ENCODE assay signal across 8 mouse cellular contexts in the genomic region with DNA sequence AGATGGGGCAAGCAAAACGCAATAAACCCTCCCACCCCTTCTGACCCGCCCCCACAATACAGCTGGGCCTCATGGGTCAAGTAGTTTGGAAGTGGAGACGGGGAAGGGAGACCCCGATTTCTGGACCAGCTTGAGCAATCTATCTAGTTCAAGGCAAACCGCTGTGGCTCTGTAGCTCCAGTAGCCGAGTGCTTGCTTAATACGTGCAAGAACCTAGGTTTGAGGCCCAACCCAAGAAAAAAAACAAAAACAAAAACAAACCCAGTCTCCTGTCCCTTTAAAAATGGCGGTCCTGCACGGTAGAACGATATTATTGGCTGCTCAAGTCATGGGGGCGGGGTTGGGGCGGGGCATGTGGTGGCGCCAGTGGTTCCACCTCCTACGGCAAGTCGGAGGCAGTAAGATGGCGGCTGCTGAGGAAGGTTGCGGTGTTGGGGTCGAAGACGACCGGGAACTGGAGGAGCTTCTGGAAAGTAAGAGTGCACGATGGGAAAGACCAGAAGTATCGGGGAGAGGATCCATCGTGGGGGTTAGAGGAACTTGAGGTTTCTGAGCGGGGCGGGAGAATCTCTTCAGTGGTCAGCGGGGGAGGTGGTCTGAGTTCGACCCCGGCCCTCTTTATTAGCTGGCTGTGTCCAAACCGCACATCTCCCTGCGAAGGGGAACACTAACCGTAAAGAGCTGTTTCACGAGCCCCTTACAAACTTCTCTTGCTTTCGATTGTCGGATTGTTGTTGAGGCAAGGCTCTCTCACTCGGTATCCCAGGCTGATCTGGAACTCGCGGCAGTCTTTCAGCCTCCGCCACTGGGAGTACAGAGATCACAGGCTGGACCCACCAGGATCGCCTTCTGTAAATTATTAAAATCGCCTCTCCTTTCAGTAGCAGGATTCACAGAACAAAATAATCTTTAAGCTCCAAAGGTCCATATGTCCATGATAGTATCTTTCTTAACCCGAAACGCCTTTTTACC. TPM values are rescaled to one million over a fixed set of nuclear protein-coding genes. Genes with fewer than 3 reads are reported as not detected.
DNase-seq lines count a peak whose midpoint lies in the region; ATAC-seq and TF ChIP-seq lines count a peak whose summit lies in the region.

Gene Pex19 (plus strand): TSS at position 380 of the 972 bp plus-strand sequence.

- H3K4me1 ChIP-seq in ES-E14 (ENCODE audit: control insufficient read depth in 2 of 2, insufficient read depth in 2 of 2, low read length in 2 of 2, poor library complexity in 1 of 2) = peaks cover 3 to 4% of the 10 kb centered on the region in 2 experiments; a peak in 2 of 4 replicates
- H3K4me1 ChIP-seq in forebrain, embryonic 13.5 days = peaks cover 16% of the 10 kb centered on the region
- peaks cover 7% of the 10 kb centered on the region for H3K4me1 ChIP-seq in heart, postnatal 0 days (ENCODE audit: control insufficient read depth, insufficient read depth)
- H3K4me1 ChIP-seq in liver, embryonic 15.5 days (replicated peaks) = peaks cover 17% of the 10 kb centered on the region
- peaks cover 15% of the 10 kb centered on the region for H3K4me1 ChIP-seq in neural tube, embryonic 12.5 days
- H3K4me1 ChIP-seq in stomach, postnatal 0 days (replicated peaks; ENCODE audit: control insufficient read depth, insufficient read depth) = peaks cover 6% of the 10 kb centered on the region; the same call in 1 of the 2 replicates

- peak within 1 kb of the TSS; percentile 73 for H3K27ac ChIP-seq in ES-E14 (ENCODE audit: insufficient read depth, low read depth, low read length, poor library complexity, severe bottlenecking)
- H3K27ac ChIP-seq in forebrain, embryonic 13.5 days = 0 out of 2 replicates have a peak within 1 kb of the TSS, but pooled peaks have one; percentile 35
- H3K27ac ChIP-seq in heart, postnatal 0 days (ENCODE audit: low read depth) = peak within 1 kb of the TSS; percentile 66
- H3K27ac ChIP-seq in liver, embryonic 15.5 days (replicated peaks) = peak within 1 kb of the TSS; percentile 64; the same call in 1 of the 2 replicates
- no peak within 1 kb of the TSS for H3K27ac ChIP-seq in neural tube, embryonic 12.5 days
- H3K27ac ChIP-seq in stomach, postnatal 0 days (replicated peaks) = peak within 1 kb of the TSS; percentile 81

- TF ChIP-seq CTCF in heart, postnatal 0 days (IDR thresholded peaks at IDR 0.05; ENCODE audit: low read depth) = no peak
- TF ChIP-seq CTCF in stomach, postnatal 0 days (IDR thresholded peaks at IDR 0.05; ENCODE audit: low read depth) = no peak

- WGBS in forebrain, embryonic 13.5 days = under 1% methylated on average over 42 of the region's 42 CpGs
- under 1% methylated on average over 42 of the region's 42 CpGs for WGBS in heart, postnatal 0 days
- WGBS in liver, embryonic 15.5 days (ENCODE audit: insufficient replicate concordance) = under 1% methylated on average over 42 of the region's 42 CpGs
- WGBS in neural tube, embryonic 12.5 days = 1% methylated on average over 42 of the region's 42 CpGs
- 1% methylated on average over 42 of the region's 42 CpGs for WGBS in stomach, postnatal 0 days

- TF ChIP-seq EP300 in heart, postnatal 0 days (IDR thresholded peaks at IDR 0.05; ENCODE audit: low read depth) = no peak
- TF ChIP-seq EP300 in stomach, postnatal 0 days (optimal IDR thresholded peaks at IDR 0.05) = no peak

- no peaks in the 10 kb centered on the region for H3K27me3 ChIP-seq in forebrain, embryonic 13.5 days
- H3K27me3 ChIP-seq in heart, postnatal 0 days (ENCODE audit: control insufficient read depth, insufficient read depth, low read length) = no peaks in the 10 kb centered on the region
- no peaks in the 10 kb centered on the region for H3K27me3 ChIP-seq in liver, embryonic 15.5 days
- H3K27me3 ChIP-seq in neural tube, embryonic 12.5 days (replicated peaks) = no peaks in the 10 kb centered on the region
- no peaks in the 10 kb centered on the region for H3K27me3 ChIP-seq in stomach, postnatal 0 days (ENCODE audit: control insufficient read depth, insufficient read depth, low read length)

- peak within 1 kb of the TSS; percentile 79 for H3K4me2 ChIP-seq in forebrain, embryonic 13.5 days
- H3K4me2 ChIP-seq in heart, postnatal 0 days (ENCODE audit: low read depth, low read length) = peak within 1 kb of the TSS; percentile 90
- peak within 1 kb of the TSS; percentile 79 for H3K4me2 ChIP-seq in liver, embryonic 15.5 days
- H3K4me2 ChIP-seq in neural tube, embryonic 12.5 days (replicated peaks) = peak within 1 kb of the TSS; percentile 80
- peak within 1 kb of the TSS; percentile 78 for H3K4me2 ChIP-seq in stomach, postnatal 0 days (replicated peaks; ENCODE audit: low read depth)

- peaks cover 22% of the 10 kb centered on the region for H3K36me3 ChIP-seq in ES-E14 (ENCODE audit: control insufficient read depth, insufficient read depth, low read length, poor library complexity, severe bottlenecking)
- H3K36me3 ChIP-seq in forebrain, embryonic 13.5 days (ENCODE audit: poor library complexity, severe bottlenecking) = peaks cover 54% of the 10 kb centered on the region
- peaks cover 54% of the 10 kb centered on the region for H3K36me3 ChIP-seq in heart, postnatal 0 days (replicated peaks; ENCODE audit: control insufficient read depth, insufficient read depth, low read length)
- peaks cover 48% of the 10 kb centered on the region for H3K36me3 ChIP-seq in liver, embryonic 15.5 days (replicated peaks)
- H3K36me3 ChIP-seq in neural tube, embryonic 12.5 days = peaks cover 48% of the 10 kb centered on the region
- H3K36me3 ChIP-seq in stomach, postnatal 0 days (ENCODE audit: control insufficient read depth, insufficient read depth, low read length) = peaks cover 11% of the 10 kb centered on the region

- no peaks in the 10 kb centered on the region for H3K9me3 ChIP-seq in ES-E14 (ENCODE audit: control insufficient read depth, insufficient read depth, low read depth, low read length)
- no peaks in the 10 kb centered on the region for H3K9me3 ChIP-seq in forebrain, embryonic 13.5 days (replicated peaks)
- H3K9me3 ChIP-seq in heart, postnatal 0 days (replicated peaks; ENCODE audit: control insufficient read depth, low read length) = no peaks in the 10 kb centered on the region
- H3K9me3 ChIP-seq in liver, embryonic 15.5 days (replicated peaks) = no peaks in the 10 kb centered on the region
- no peaks in the 10 kb centered on the region for H3K9me3 ChIP-seq in neural tube, embryonic 12.5 days
- no peaks in the 10 kb centered on the region for H3K9me3 ChIP-seq in stomach, postnatal 0 days (ENCODE audit: control insufficient read depth, low read length)

- H3K9ac ChIP-seq in ES-E14 (ENCODE audit: insufficient read depth, low read depth, low read length, poor library complexity, severe bottlenecking) = peak within 1 kb of the TSS; percentile 100
- peak within 1 kb of the TSS; percentile 87 for H3K9ac ChIP-seq in forebrain, embryonic 13.5 days
- peak within 1 kb of the TSS; percentile 89 for H3K9ac ChIP-seq in heart, postnatal 0 days (replicated peaks; ENCODE audit: low read depth, low read length)
- H3K9ac ChIP-seq in liver, embryonic 15.5 days = peak within 1 kb of the TSS; percentile 77
- peak within 1 kb of the TSS; percentile 70 for H3K9ac ChIP-seq in neural tube, embryonic 12.5 days
- peak within 1 kb of the TSS; percentile 93 for H3K9ac ChIP-seq in stomach, postnatal 0 days (ENCODE audit: low read length)

- ATAC-seq in cerebellum, adult (ENCODE audit: insufficient number of reproducible peaks, low FRiP score, low TSS enrichment) = peak; percentile 85
- peak; percentile 98 for ATAC-seq in forebrain, embryonic 13.5 days
- peak; percentile 96 for ATAC-seq in heart, postnatal 0 days (ENCODE audit: insufficient read depth, low read depth)
- peak; percentile 96 for ATAC-seq in liver, embryonic 15.5 days (ENCODE audit: insufficient read depth)
- peak; percentile 96 for ATAC-seq in neural tube, embryonic 12.5 days (ENCODE audit: low FRiP score, low read depth)
- peak; percentile 93 for ATAC-seq in stomach, postnatal 0 days (ENCODE audit: low FRiP score, low TSS enrichment)

- peak; percentile 93 for DNase-seq in ES-E14 (ENCODE audit: low read depth, low spot score)
- peak; percentile 92 for DNase-seq in heart, postnatal 0 days (ENCODE audit: low spot score)
- peak; percentile 86 to 90 for DNase-seq in kidney, postnatal 4 days
- DNase-seq in stomach, postnatal 0 days (ENCODE audit: low spot score) = peak; percentile 95

- in situ Hi-C loops in ES-E14 (cut with MboI; ENCODE audit: low sequenced_read_pairs in 2 of 2, unreplicated experiment in 2 of 2) = no loop called here

- peak within 1 kb of the TSS; percentile 94 to 100 for H3K4me3 ChIP-seq in ES-E14 (ENCODE audit: insufficient read depth in 1 of 2, low read depth in 1 of 2, low read length in 2 of 2, poor library complexity in 1 of 2, severe bottlenecking in 1 of 2)
- peak within 1 kb of the TSS; percentile 87 for H3K4me3 ChIP-seq in forebrain, embryonic 13.5 days
- H3K4me3 ChIP-seq in heart, postnatal 0 days (ENCODE audit: low read depth, low read length) = peak within 1 kb of the TSS; percentile 92
- peak within 1 kb of the TSS; percentile 79 for H3K4me3 ChIP-seq in liver, embryonic 15.5 days (replicated peaks)
- H3K4me3 ChIP-seq in neural tube, embryonic 12.5 days = peak within 1 kb of the TSS; percentile 66
- H3K4me3 ChIP-seq in stomach, postnatal 0 days (ENCODE audit: low read depth, low read length) = peak within 1 kb of the TSS; percentile 86

TF ChIP-seq in ES-E14, 5 proteins besides CTCF, POLR2A, EP300 and RAD21:
- TF ChIP-seq CHD2 (IDR thresholded peaks at IDR 0.05; ENCODE audit: low read depth, low read length) (peak; percentile 59; the same call in 1 of the 2 replicates), MAFK (IDR thresholded peaks at IDR 0.05; ENCODE audit: insufficient read depth, low read depth, low read length) (no peak), HCFC1 (IDR thresholded peaks at IDR 0.05; ENCODE audit: borderline replicate concordance, insufficient read depth, low read length) (no peak; the same call in 1 of the 2 replicates), ZNF384 (IDR thresholded peaks at IDR 0.05; ENCODE audit: low read depth, low read length) (0 out of 2 replicates have a peak, but pooled peaks have one; percentile 42), ZC3H11A (IDR thresholded peaks at IDR 0.05; ENCODE audit: borderline replicate concordance, low read depth, low read length) (no peak)

RNA-seq across cellular contexts. Expression of gene Pex19, which starts in this region (rescaled TPM):
- total RNA-seq in ES-E14 (2012; rRNA removed) = 81.7 and 97.8 TPM in 2 replicates
- polyA plus RNA-seq in forebrain, embryonic 13.5 days (2015; fragmentation: Nextera tagmentation; extraction: Ambion mirVana) = 155 and 163 TPM in 2 replicates
- total RNA-seq in heart, postnatal 0 days (2014; rRNA removed; ENCODE audit: low replicate concordance) = 157 and 250 TPM in 2 replicates
- polyA plus RNA-seq in heart, postnatal 0 days (2015; fragmentation: Nextera tagmentation; extraction: Ambion mirVana) = 155 and 161 TPM in 2 replicates
- 38.7 and 41.8 TPM in 2 replicates for polyA plus RNA-seq in liver, embryonic 15.5 days (2015; fragmentation: Nextera tagmentation; extraction: Ambion mirVana)
- 191 TPM in 2 replicates for polyA plus RNA-seq in neural tube, embryonic 12.5 days (2016; fragmentation: Nextera tagmentation; extraction: Ambion mirVana)
- polyA plus RNA-seq in stomach, postnatal 0 days (2015; fragmentation: Nextera tagmentation; extraction: Ambion mirVana) = 82.9 and 92.0 TPM in 2 replicates
